12 mouse cellular contexts compared by ENCODE assay signal in genomic region chr9:87376731-87377310, GRCm38 (mm10).
"Had no signal": no experiment of that assay in that cellular context is flagged by ENCODE, and none has a peak within 500 bp of the region (broad histone marks: within the 10 kb centered on the region; RNA-seq: fewer than 3 reads in every experiment).

No protein-coding gene starts in this region.

- H3K4me2 ChIP-seq: liver, embryonic 13.5 days; lung, embryonic 14.5 days; midbrain, embryonic 13.5 days had no signal

- H3K4me1 ChIP-seq: liver, embryonic 13.5 days; midbrain, embryonic 13.5 days had no signal

- DNase-seq: kidney, adult 9 months; kidney, postnatal 25 days; layer of hippocampus, adult 9-11 months; liver, embryonic 13.5 days; lung, embryonic 14.5 days; thymus, adult 18-20 months; thymus, postnatal 36 days had no signal

- H3K36me3 ChIP-seq: liver, embryonic 13.5 days; midbrain, embryonic 13.5 days had no signal

- ATAC-seq: lung, postnatal 0 days; midbrain, embryonic 13.5 days had no signal

- H3K27ac ChIP-seq: kidney, postnatal 0 days; layer of hippocampus, adult 2 months; liver, embryonic 13.5 days; macrophage; midbrain, embryonic 13.5 days had no signal

- H3K9me3 ChIP-seq: liver, embryonic 13.5 days; midbrain, embryonic 13.5 days had no signal

- H3K9ac ChIP-seq: liver, embryonic 13.5 days; lung, embryonic 14.5 days; midbrain, embryonic 13.5 days had no signal

- H3K27me3 ChIP-seq: liver, embryonic 13.5 days had no signal

- H3K4me3 ChIP-seq: layer of hippocampus, adult 2 months; liver, embryonic 13.5 days; midbrain, embryonic 13.5 days had no signal
